Mouse (Mus musculus): ENCODE data around the gene BC030870.

DNA sequence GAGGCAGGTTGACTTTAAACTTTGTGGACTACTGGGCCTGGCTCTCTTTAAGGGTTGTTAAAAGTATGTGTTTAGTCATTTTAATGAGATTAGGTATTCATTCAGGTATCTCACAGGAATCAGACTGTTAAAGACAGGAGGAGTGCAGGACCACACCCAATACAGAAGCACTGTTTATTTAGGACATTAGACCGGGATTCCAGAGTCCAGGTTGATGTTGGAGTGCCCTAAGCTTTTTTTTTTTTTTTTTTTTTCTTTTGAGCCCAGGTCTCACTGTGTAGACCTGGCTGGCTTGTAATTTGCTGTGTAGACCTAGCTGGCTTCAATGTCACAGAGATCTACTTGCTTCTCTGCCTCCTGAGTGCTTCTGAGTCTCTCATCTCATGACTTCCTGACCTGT, 3.3 kb downstream of the BC030870 start:
- TF ChIP-seq CTCF (IDR thresholded peaks at IDR 0.05; ENCODE audit: low read depth), result no peak
- no peak for TF ChIP-seq EP300 (optimal IDR thresholded peaks at IDR 0.05)
